Mouse (Mus musculus) liver, postnatal 0 days (tissue): ENCODE measurements around the gene Hrasls.

ENCODE experiments used
- CTCF ChIP-seq: sonication (generic); IDR thresholded peaks from 2 replicates; pipeline ENCODE4 v1.5.1; 2016; ENCODE audit warnings: antibody characterized with exemption, low read depth
- EP300 ChIP-seq: IDR thresholded peaks from 2 replicates; pipeline ENCODE4 v1.6.1; 2016; ENCODE audit warnings: antibody characterized with exemption, low read depth, mild to moderate bottlenecking

DNA sequence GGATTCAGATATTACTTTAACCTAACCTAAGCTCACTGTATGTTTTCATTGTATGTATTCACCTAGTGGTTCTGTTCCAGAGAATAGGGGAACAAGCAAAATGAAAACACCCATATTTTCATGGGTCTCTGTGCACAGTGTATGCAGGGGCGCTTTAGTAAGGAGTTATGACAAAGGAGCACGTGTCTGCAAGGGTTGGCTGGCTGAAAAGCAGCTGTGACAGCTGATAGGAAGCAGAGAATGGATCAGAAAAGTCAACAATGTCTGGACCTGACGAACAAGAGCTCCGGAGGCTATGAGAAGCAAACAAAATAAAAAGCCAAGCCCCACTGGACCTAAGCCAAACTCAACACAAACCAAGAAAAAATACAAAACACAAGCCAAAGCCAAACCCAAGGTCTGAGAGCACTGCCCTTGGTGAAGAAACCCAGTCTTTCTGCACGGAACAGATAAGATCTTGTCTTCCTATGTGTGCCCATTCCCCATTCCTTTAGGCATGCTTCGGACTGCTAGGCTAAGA, 34.6 kb upstream of the Hrasls start:
- TF ChIP-seq EP300 = no peak
- TF ChIP-seq CTCF = no peak
